Mouse (Mus musculus) midbrain, embryonic 12.5 days (tissue): ENCODE data around the gene Trim56. TPM values are rescaled to one million over a fixed set of nuclear protein-coding genes. Genes with fewer than 3 reads are reported as not detected.

ENCODE experiments used
- ATAC-seq: fragments of 200-750 bp; cut with Nextera tagmentation; 2 replicates; pipeline ENCODE4 v1.8.0; 2017; ENCODE audit warnings: low read depth, moderate TSS enrichment, moderate library complexity; ENCODE audit not compliant: low FRiP score
- H3K27ac ChIP-seq: fragments of 300-500 bp; sonication (generic); replicated peaks from 2 replicates; pipeline ENCODE4 v1.5.1; 2016; ENCODE audit warnings: mild to moderate bottlenecking
- H3K27me3 ChIP-seq: fragments of 300-500 bp; sonication (generic); 2 replicates; pipeline ENCODE4 v1.6.1; 2016; ENCODE audit warnings: mild to moderate bottlenecking
- H3K36me3 ChIP-seq: fragments of 300-500 bp; sonication (generic); 2 replicates; pipeline ENCODE4 v1.6.1; 2016
- H3K4me1 ChIP-seq: fragments of 300-500 bp; sonication (generic); 2 replicates; pipeline ENCODE4 v1.6.1; 2016
- H3K4me2 ChIP-seq: fragments of 300-500 bp; sonication (generic); replicated peaks from 2 replicates; pipeline ENCODE4 v1.6.1; 2016; ENCODE audit warnings: mild to moderate bottlenecking, moderate library complexity
- H3K4me3 ChIP-seq: fragments of 300-500 bp; sonication (generic); 2 replicates; pipeline ENCODE4 v1.5.1; 2016; ENCODE audit warnings: mild to moderate bottlenecking
- H3K9ac ChIP-seq: fragments of 300-500 bp; sonication (generic); replicated peaks from 2 replicates; pipeline ENCODE4 v1.6.1; 2016; ENCODE audit warnings: mild to moderate bottlenecking, moderate library complexity
- H3K9me3 ChIP-seq: fragments of 300-500 bp; sonication (generic); 2 replicates; pipeline ENCODE4 v1.6.1; 2016; ENCODE audit warnings: mild to moderate bottlenecking
- WGBS: fragments of 180-500 bp; shearing (Covaris S2); methylation state at CpG from one replicate; pipeline ENCODE4 v1.1.7; 2016; 5-methylcytosine and 5-hydroxymethylcytosine counted together
- polyA plus RNA-seq: library from polyadenylated mRNA; unstranded; fragments of >200 nt; fragmentation: Nextera tagmentation; extraction: Ambion mirVana; gene quantifications from 2 replicates; pipeline ENCODE4 v1.2.1, GENCODE M21; 2016

Trim56 gene
- polyA plus RNA-seq, 1 experiment from 2014 or later = 5.5 TPM

DNA sequence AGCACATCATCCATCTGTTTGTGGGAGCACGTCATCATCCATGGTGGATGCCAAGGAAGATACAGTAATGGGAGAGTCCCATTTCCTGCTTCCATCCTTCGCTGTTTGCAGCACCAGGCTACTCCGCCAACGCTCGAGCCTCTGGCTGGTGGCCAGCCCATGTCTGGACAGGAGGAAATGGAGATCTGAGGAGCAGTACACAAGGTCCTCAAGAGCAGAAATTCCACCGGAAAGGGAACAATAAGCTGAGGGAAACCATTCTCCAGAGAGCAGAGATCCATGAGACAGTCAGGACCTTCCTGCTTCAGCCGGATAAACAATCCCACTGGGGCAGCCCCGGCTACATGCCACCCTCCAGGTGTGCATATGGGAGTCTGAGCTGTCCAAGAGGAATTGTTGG is 28.6 kb downstream of the Trim56 start:
- 0 out of 2 replicates have a peak, but pooled peaks cover 5% of the 10 kb centered on the region for H3K9me3 ChIP-seq
- H3K36me3 ChIP-seq = no peaks in the 10 kb centered on the region
- no peak for ATAC-seq
- H3K27me3 ChIP-seq = no peaks in the 10 kb centered on the region
- H3K27ac ChIP-seq = no peak overlapping the region
- no peak overlapping the region for H3K9ac ChIP-seq
- 91% methylated on average over 8 of the region's 8 CpGs for WGBS
- no peaks in the 10 kb centered on the region for H3K4me1 ChIP-seq
- no peak overlapping the region for H3K4me2 ChIP-seq
- no peak overlapping the region for H3K4me3 ChIP-seq

DNA sequence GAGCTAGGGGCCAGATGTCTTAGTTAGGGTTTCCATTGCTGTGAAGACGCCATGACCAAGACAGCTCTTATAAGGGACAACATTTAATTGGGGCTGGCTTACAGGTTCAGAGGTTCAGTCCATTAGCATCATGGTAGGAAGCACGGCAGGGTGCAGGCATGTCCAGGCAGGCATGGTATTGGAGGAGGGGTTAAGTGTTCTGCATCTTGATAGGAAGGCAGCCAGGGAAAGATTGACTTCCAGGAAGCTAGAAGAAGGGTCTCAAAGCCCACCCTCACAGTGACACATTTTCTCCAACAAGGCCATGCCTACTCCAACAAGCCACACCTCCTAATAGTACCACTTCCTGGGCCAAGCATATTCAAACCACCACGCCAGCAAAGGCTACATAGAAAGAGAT is 30.3 kb downstream of the Trim56 start:
- WGBS = 83% methylated on average over 3 of the region's 3 CpGs

DNA sequence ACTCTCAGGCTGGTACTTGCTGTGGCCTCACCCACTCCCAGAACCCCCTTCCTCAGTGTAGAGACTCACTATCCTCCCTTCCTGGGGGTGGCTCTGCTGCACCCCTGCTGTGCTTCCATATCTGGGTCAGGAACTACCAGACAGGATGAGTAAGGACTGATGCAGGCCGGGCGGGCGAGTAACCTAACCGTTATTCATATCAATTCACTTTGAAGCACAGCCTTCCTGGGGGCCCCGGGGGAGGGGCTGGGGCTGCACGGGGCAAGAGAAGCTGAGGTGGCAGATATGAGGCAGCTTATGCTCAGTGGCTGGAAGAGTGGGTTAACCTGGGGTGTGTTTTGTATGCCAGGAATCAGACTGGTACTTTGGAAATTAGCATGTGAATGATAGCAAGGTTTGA is 31.0 kb downstream of the Trim56 start:
- Histone ChIP-seq H3K36me3 (no peaks in the 10 kb centered on the region), H3K9ac (no peak overlapping the region), H3K4me2 (no peak overlapping the region), H3K4me3 (no peak overlapping the region), H3K27ac (no peak overlapping the region), H3K9me3 (0 out of 2 replicates have a peak, but pooled peaks cover 5% of the 10 kb centered on the region), H3K4me1 (no peaks in the 10 kb centered on the region), H3K27me3 (no peaks in the 10 kb centered on the region)
- no peak for ATAC-seq
- WGBS = 88% methylated on average over 6 of the region's 6 CpGs

More for the DNA sequence above, 30.3 kb downstream of the Trim56 start:
- Histone ChIP-seq H3K4me2 (no peak overlapping the region), H3K9me3 (0 out of 2 replicates have a peak, but pooled peaks cover 5% of the 10 kb centered on the region), H3K27ac (no peak overlapping the region), H3K9ac (no peak overlapping the region), H3K4me3 (no peak overlapping the region), H3K27me3 (no peaks in the 10 kb centered on the region), H3K36me3 (no peaks in the 10 kb centered on the region), H3K4me1 (no peaks in the 10 kb centered on the region)
- ATAC-seq = no peak

DNA sequence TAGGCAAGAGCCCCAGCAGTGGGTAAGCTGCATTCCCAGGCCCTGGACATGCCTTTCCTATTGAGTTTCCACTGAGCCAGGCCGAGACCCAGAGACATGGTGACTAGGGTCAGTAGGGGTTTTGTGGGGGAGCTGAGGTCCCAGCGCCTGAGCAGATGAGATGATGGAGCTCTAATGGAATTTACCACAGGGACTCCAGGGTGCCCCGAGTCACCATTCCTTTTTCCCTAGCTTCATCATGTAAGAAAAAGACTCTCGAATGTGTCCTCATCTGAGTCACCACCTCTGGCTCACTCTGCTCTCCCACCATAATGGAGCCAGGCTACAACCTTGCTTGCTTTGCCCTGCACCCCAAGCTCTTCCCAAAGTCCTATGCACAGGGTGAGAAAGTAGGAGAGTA is 33.0 kb downstream of the Trim56 start:
- H3K36me3 ChIP-seq = no peaks in the 10 kb centered on the region
- H3K4me2 ChIP-seq = no peak overlapping the region
- H3K27me3 ChIP-seq = no peaks in the 10 kb centered on the region
- H3K9ac ChIP-seq = no peak overlapping the region
- no peak for ATAC-seq
- H3K4me3 ChIP-seq = no peak overlapping the region
- no peak overlapping the region for H3K27ac ChIP-seq
- H3K4me1 ChIP-seq = no peaks in the 10 kb centered on the region
- H3K9me3 ChIP-seq = 0 out of 2 replicates have a peak, but pooled peaks cover 5% of the 10 kb centered on the region
- 92% methylated on average over 4 of the region's 4 CpGs for WGBS

DNA sequence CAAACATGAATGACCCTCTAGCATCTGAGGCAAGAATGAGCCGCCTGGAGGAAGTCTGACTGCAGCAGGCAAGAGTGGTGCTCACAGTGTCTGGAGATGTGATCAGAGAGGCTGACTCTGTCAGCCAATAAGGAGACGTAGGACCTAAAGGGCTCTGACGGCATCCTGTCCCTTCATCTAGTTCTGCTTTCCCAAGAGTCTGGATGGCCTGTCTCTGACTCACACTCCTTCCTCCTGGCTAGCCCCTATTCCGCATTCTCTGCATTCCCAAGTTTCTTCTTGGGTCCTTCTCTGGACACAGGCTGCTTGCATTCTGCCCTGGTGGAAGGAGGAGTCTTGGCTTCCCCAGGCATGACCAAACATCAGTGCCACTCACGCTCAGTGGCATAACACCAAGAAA is 36.2 kb downstream of the Trim56 start:
- H3K9me3 ChIP-seq = no peaks in the 10 kb centered on the region
- H3K36me3 ChIP-seq = no peaks in the 10 kb centered on the region
- no peak overlapping the region for H3K27ac ChIP-seq
- no peak overlapping the region for H3K9ac ChIP-seq
- H3K4me1 ChIP-seq = no peaks in the 10 kb centered on the region
- 78% methylated on average over 5 of the region's 5 CpGs for WGBS
- H3K4me3 ChIP-seq = no peak overlapping the region
- H3K4me2 ChIP-seq = no peak overlapping the region
- no peak for ATAC-seq
- no peaks in the 10 kb centered on the region for H3K27me3 ChIP-seq

DNA sequence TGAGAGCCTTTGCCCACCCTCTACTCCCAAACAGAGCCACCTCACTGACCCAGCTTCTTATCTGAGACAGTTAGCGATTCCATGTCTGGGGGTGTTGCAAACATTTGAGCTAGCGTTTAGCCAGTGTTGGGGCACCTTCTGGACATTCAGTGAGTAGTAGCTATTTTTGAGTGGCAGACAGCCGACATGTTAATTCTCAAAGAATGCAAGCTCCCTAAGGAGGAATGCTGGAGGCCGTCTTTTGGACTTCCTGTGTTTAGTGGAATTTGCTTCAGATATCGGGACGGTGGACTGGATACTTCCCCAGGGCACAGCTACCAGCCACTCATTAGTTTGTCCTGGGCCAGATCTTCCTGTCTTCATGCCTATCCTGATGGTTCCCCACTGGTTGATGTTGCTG is 37.4 kb downstream of the Trim56 start:
- Histone ChIP-seq H3K9me3 (no peaks in the 10 kb centered on the region), H3K27ac (no peak overlapping the region), H3K4me3 (no peak overlapping the region), H3K36me3 (no peaks in the 10 kb centered on the region), H3K4me2 (no peak overlapping the region), H3K9ac (no peak overlapping the region), H3K4me1 (peaks cover 4% of the 10 kb centered on the region; the same call in 1 of the 2 replicates), H3K27me3 (no peaks in the 10 kb centered on the region)
- WGBS = 76% methylated on average over 6 of the region's 6 CpGs
- no peak for ATAC-seq

DNA sequence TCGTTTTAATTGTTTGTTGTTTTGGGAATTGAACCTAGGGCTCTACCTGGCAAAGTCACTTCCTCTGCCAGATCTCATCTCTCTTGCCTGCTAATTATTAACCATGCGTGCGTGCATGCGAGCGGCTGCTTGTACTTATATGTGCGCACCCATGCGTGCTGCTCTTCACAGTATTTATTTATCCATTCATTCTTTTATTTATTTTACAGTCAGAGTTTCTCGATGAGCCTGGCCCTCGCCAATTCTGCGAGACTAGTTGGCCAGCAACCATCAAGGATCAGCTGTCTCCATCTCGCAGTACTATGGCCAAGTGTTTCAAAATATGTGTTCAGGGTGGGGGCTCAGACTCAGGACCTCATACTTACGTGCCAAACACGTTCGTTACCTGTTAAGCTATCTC is 38.0 kb downstream of the Trim56 start:
- Histone ChIP-seq H3K27ac (no peak overlapping the region), H3K4me3 (no peak overlapping the region), H3K4me2 (no peak overlapping the region), H3K9ac (no peak overlapping the region), H3K9me3 (no peaks in the 10 kb centered on the region), H3K27me3 (0 out of 2 replicates have a peak, but pooled peaks cover 2% of the 10 kb centered on the region), H3K4me1 (peaks cover 4% of the 10 kb centered on the region; the same call in 1 of the 2 replicates), H3K36me3 (no peaks in the 10 kb centered on the region)
- no peak for ATAC-seq
- 84% methylated on average over 14 of the region's 14 CpGs for WGBS

DNA sequence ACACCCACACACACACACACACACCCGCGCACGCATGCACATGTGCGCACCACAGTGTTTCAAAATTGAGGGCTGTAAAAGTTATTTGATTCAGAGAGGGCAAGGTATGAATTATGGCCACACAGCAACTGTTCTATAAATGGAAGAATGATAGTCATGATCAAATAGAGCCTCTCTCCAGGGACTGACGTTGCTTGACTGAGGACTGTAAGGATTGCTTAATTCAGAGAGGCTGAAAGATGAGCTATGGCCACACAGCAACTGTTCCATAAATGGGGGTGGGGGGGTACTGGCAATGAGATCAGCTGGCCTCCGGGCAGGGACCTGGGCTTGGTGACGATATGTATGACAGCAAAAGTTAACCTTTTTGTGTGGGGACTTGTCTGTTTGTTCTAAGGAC is 38.8 kb downstream of the Trim56 start:
- Histone ChIP-seq H3K4me3 (no peak overlapping the region), H3K4me2 (no peak overlapping the region), H3K27me3 (peaks cover 9% of the 10 kb centered on the region; the same call in 1 of the 2 replicates), H3K36me3 (no peaks in the 10 kb centered on the region), H3K9me3 (no peaks in the 10 kb centered on the region), H3K9ac (no peak overlapping the region), H3K4me1 (peaks cover 8% of the 10 kb centered on the region; the same call in 1 of the 2 replicates), H3K27ac (no peak overlapping the region)
- 93% methylated on average over 7 of the region's 7 CpGs for WGBS
- no peak for ATAC-seq

DNA sequence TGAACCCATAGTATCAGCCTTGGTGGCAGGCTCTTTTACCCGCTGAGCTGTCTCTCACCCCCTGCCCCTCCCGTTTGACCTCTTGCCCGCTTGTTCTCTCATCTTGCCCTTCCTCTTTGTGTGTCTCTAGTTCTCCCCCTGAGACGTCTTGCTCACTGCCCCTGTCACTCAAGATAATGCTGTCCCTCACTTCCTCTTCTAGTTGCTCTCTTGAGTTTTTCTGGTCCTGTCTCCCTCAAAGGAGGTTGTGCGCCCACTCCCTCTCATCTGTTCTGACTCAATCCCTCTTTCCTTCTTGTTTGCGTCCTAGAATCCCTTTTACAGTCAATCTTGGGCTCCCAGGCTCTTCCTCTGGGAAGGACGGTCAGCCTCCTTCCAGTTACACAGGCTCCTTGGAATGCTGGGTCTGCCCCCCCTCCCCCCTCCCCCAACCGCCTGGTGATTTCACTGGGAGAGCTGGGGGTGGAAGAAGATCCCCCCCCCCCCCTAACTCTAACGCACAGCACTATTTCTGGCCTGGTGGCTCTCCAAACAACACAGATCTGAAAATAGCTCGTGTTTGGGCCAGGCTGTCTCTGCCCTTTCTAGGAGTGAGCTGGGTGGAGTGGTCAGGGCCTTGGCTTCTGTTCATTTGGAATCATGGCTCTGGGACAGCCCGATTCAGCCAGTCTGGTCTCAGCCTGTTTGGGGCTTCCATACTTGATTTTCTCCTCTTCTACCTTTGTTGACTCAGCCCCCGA is 39.6 kb downstream of the Trim56 start:
- peaks cover 9% of the 10 kb centered on the region; the same call in 1 of the 2 replicates for H3K4me1 ChIP-seq
- H3K27me3 ChIP-seq = peaks cover 9% of the 10 kb centered on the region; the same call in 1 of the 2 replicates
- H3K27ac ChIP-seq = no peak overlapping the region
- no peak for ATAC-seq
- H3K36me3 ChIP-seq = no peaks in the 10 kb centered on the region
- H3K4me2 ChIP-seq = no peak overlapping the region
- no peak overlapping the region for H3K9ac ChIP-seq
- H3K4me3 ChIP-seq = no peak overlapping the region
- H3K9me3 ChIP-seq = no peaks in the 10 kb centered on the region
- 42% methylated on average over 12 of the region's 12 CpGs for WGBS

DNA sequence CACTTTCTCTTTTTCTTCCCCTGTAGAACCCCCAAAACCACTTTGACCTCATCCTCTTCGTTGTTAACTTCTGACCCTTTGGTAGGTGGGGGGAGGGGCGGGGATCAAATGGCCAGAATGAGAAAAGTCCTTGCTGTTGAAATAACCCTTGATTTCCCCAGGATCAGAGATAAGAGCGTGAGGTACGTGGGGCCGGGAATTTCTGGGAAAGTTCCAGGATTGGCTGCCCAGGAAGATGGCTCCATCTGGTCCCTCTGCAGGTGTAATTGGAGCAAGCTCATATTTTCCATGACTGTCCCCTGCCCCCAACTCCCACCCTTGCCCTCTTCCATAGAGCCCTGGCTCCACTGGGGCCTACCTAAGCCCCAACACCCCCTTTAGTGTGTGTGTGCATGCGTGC is 40.3 kb downstream of the Trim56 start:
- Histone ChIP-seq H3K27me3 (peaks cover 16% of the 10 kb centered on the region; the same call in 1 of the 2 replicates), H3K27ac (no peak overlapping the region), H3K4me3 (no peak overlapping the region), H3K4me2 (no peak overlapping the region), H3K9me3 (no peaks in the 10 kb centered on the region), H3K4me1 (peaks cover 9% of the 10 kb centered on the region; the same call in 1 of the 2 replicates), H3K36me3 (no peaks in the 10 kb centered on the region), H3K9ac (no peak overlapping the region)
- WGBS = 75% methylated on average over 6 of the region's 6 CpGs
- no peak for ATAC-seq

DNA sequence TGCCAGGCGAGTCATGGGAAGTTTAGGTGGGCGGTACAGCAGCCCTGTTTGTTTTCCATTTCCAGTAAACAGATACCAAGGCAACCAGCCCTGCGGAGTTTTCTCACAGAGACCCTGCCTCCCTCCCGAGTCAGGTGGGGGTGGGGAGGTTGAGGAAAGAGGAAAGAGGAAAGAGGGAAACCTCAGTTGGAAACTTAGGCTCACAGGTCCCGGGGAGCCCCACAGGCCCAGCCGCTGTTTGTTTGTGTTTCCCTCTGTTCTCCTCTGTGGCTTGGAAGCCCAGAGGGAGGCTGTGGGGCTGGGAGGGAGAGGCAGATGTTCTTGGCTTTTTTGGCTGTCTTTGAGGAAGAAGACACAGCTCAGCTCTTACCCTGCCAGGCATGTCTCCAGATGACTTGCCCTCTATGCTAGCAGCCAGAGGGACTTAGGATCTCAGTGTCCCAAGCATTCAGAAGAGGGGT is 41.8 kb downstream of the Trim56 start:
- Histone ChIP-seq H3K9me3 (no peaks in the 10 kb centered on the region), H3K4me2 (no peak overlapping the region), H3K36me3 (no peaks in the 10 kb centered on the region), H3K4me1 (peaks cover 9% of the 10 kb centered on the region; the same call in 1 of the 2 replicates), H3K9ac (no peak overlapping the region), H3K27me3 (peaks cover 17% of the 10 kb centered on the region; the same call in 1 of the 2 replicates), H3K4me3 (no peak overlapping the region), H3K27ac (no peak overlapping the region)
- WGBS = 26% methylated on average over 6 of the region's 6 CpGs
- ATAC-seq = no peak

DNA sequence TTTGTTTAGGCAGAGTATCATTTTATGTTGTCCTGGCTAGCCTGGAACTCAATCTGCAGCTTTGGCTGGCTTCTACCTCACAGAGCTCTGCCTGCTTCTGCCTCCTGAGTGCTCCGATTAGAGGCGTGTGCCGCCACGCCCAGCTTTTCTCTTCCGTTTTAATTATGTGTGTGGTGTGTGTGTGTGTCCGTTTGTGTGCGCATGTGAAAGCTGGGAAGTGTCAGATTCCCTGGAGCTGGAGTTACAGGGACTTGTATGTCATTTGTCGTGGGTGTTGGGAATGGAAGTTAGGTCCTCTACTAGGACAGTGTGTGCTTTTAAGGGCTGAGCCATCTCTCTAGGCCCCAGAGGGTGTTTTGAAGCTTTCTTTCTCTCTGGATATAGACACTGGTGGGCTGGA is 42.9 kb downstream of the Trim56 start:
- no peak overlapping the region for H3K9ac ChIP-seq
- ATAC-seq = no peak
- peaks cover 17% of the 10 kb centered on the region; the same call in 1 of the 2 replicates for H3K27me3 ChIP-seq
- no peak overlapping the region for H3K4me2 ChIP-seq
- H3K4me1 ChIP-seq = peaks cover 9% of the 10 kb centered on the region; the same call in 1 of the 2 replicates
- 97% methylated on average over 8 of the region's 8 CpGs for WGBS
- H3K36me3 ChIP-seq = no peaks in the 10 kb centered on the region
- no peak overlapping the region for H3K4me3 ChIP-seq
- H3K9me3 ChIP-seq = no peaks in the 10 kb centered on the region
- H3K27ac ChIP-seq = no peak overlapping the region
